Mouse (Mus musculus) bone marrow, adult 2 months (tissue): ENCODE data around the gene Prss54. TPM values are rescaled to one million over a fixed set of nuclear protein-coding genes. Genes with fewer than 3 reads are reported as not detected.

Experiments
- H3K27ac ChIP-seq: fragments of 200-500 bp; 2 replicates; pipeline ENCODE4 v1.5.1; 2012; ENCODE audit warnings: low read depth, mild to moderate bottlenecking, control low read depth, inconsistent platforms, low read length; ENCODE audit not compliant: control insufficient read depth, poor library complexity, insufficient read depth
- H3K4me1 ChIP-seq: fragments of 200-500 bp; 2 replicates; pipeline ENCODE4 v1.6.1; 2011; ENCODE audit warnings: low read length; ENCODE audit not compliant: control insufficient read depth, insufficient read depth
- H3K4me3 ChIP-seq: fragments of 200-500 bp; replicated peaks from 2 replicates; pipeline ENCODE3; 2011; ENCODE audit warnings: mild to moderate bottlenecking, low read depth, low read length, control low read depth; ENCODE audit not compliant: control insufficient read depth
- CTCF ChIP-seq: fragments of 200-500 bp; IDR thresholded peaks from 2 replicates; pipeline ENCODE4 v1.5.1; 2011; ENCODE audit warnings: low read length, control low read depth; ENCODE audit not compliant: control insufficient read depth, insufficient read depth
- POLR2A ChIP-seq: fragments of 200-500 bp; IDR thresholded peaks from 2 replicates; pipeline ENCODE4 v1.6.1; 2011; ENCODE audit warnings: low read depth, mild to moderate bottlenecking, control low read depth, low read length, borderline replicate concordance; ENCODE audit not compliant: control insufficient read depth
- WGBS: fragments of 180-500 bp; shearing (Covaris S2); methylation state at CpG from one replicate; pipeline ENCODE4 v1.1.7; 2018; 5-methylcytosine and 5-hydroxymethylcytosine counted together
- polyA plus RNA-seq: library from polyadenylated mRNA; stranded (reverse); fragments of >200 nt; gene quantifications from 2 replicates; pipeline ENCODE4 v1.2.4, GENCODE M21; 2011; ENCODE audit warnings: low replicate concordance; ENCODE audit not compliant: missing spikeins, insufficient read depth, insufficient read length

Prss54 gene
- polyA plus RNA-seq, 1 experiment = not detected

DNA sequence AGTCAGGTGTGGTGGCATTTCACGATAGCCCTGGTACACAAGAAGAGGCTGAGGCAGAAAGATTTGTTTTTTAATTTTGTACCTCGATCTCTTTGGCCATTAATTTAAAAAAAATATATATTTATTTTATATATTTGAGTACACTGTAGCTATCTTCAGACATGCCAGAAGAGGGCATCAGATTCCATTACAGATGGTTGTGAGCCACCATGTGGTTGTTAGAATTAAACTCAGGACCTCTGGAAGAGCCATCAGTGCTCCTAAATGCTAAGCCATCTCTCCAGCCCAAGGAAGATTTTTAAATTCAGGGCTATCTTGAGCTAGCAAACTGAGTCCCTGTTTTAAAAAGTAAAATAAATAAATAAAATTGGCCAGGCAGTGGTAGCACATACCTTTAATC, 26.0 kb upstream of the Prss54 start:
- no peaks in the 10 kb centered on the region for H3K4me1 ChIP-seq
- WGBS = 64% methylated on average over 2 of the region's 2 CpGs
- TF ChIP-seq POLR2A = no peak
- TF ChIP-seq CTCF = no peak
- H3K27ac ChIP-seq = no peak overlapping the region
- H3K4me3 ChIP-seq = no peak overlapping the region

DNA sequence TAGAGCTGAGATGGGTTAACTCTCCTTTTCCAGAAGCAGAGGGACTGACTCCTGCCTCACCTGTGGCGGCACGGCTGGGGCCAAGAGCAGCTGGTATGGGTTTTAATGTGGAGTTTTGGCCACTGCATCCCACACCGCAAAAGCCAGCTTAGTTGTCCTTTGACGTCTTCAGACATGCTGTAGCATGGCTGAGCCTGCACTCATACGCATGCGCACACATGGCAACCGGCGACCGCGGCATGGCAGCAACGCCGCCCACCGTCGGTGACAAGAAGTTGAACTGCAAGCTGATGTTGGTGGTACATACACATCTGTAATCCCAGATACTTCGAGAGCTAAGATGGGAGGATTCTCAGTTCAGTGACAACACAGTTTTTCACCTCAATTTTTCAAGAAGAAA, 25.2 kb upstream of the Prss54 start:
- Histone ChIP-seq H3K27ac (no peak overlapping the region), H3K4me3 (no peak overlapping the region), H3K4me1 (no peaks in the 10 kb centered on the region)
- WGBS = 80% methylated on average over 15 of the region's 15 CpGs
- TF ChIP-seq CTCF (no peak), POLR2A (no peak)

DNA sequence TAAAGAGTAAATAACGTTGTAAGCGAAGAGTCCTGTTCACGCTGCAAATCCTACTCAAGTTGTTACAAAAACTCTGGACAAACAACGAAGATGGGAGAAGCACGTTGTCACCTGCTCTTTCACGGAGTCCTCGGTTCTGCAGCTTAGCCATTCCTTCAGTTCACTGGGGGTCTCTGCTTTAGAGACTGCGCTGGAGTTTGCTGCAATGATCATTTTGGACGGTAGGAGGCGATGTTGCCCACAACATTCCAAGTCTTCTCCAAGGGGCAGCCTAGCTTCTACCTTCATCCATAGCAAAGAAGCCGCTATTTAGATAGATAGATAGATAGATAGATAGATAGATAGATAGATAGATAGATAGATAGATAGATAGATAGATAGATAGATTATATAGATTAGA, 23.7 kb upstream of the Prss54 start:
- Histone ChIP-seq H3K4me1 (no peaks in the 10 kb centered on the region), H3K4me3 (no peak overlapping the region), H3K27ac (no peak overlapping the region)
- WGBS = 20% methylated on average over 11 of the region's 11 CpGs
- peak; percentile 54 for TF ChIP-seq CTCF
- TF ChIP-seq POLR2A = no peak

DNA sequence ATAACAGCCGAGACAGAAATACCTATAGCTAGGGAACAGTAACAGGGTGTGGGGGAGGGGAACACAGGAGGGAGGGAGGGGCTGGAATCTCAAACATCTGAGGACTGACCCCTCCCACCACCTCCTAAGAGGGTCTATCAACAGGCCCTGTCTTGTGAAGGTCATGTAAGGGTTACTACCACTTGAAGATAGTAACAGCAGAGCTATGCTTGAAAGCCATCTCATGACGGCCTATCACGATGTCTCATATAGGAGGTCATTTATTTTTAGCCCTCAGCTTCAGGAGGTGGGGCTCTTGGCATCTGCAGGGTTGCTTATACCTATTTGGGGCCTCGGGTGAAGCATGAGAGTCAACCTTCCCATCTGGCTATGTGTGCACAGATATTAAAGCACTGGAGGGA, 20.7 kb upstream of the Prss54 start:
- TF ChIP-seq CTCF (no peak), POLR2A (no peak)
- Histone ChIP-seq H3K4me1 (peaks cover 4% of the 10 kb centered on the region; the same call in 1 of the 2 replicates), H3K4me3 (no peak overlapping the region), H3K27ac (no peak overlapping the region)
- 61% methylated on average over 4 of the region's 4 CpGs for WGBS

DNA sequence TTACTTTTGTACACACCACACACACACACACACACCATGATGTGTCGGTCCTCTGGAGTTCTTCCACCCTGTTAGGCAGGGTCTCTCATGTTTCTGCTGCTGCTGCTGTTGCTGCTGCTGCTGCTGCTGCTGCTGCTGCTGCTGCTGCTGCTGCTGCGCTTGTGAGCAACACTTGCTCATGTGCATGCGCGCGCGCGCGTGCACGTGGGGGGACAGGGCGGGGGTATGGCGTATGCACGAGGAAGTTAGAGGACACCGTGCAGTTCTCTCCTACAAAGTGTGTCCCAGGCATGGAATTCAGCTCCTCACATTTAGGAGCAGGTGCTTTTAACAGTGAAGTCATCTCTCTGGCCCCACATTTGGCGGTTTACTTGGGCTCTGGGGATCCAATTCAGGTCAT, 19.0 kb upstream of the Prss54 start:
- TF ChIP-seq CTCF (no peak), POLR2A (no peak)
- Histone ChIP-seq H3K4me3 (no peak overlapping the region), H3K4me1 (peaks cover 4% of the 10 kb centered on the region; the same call in 1 of the 2 replicates), H3K27ac (no peak overlapping the region; the same call in 1 of the 2 replicates)
- WGBS = 90% methylated on average over 14 of the region's 14 CpGs

DNA sequence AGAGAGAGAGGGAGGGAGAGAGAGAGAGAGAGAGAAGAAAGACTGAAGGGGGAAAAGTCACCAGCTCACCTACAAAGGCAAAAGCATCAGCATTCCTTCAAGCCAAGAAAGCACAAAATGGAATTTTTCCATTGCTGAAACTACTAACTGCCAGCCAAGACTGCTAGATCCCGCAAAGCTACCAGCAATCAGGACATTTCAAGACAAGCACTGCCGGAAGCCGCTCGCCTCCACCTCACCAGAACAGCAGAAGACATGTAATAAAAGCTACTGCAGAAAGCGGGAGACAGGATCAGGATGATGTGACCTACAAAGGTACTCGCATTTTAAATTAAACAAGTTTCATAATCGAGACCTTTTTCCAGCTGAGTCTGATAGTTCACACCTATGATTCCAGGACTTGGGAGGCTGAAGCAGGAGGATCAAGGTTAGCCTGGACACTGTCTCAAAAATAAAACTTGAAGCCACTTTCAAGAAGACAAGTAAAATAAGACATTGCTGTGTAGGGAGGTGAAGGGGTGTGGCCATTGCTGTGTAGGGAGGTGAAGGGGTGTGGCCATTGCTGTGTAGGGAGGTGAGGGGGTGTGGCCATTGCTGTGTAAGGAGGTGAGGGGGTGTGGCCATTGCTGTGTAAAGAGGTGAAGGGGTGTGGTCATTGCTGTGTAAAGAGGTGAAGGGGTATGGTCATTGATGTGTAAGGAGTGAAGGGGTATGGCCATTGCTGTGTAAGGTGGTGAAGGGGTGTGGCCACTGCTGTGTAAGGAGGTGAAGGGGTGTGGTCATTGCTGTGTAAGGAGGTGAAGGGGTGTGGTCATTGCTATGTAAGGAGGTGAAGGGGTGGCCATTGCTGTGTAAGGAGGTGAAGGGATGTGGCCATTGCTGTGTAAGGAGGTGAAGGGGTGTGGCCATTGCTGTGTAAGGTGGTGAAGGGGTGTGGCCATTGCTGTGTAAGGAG, 17.6 kb upstream of the Prss54 start:
- Histone ChIP-seq H3K4me1 (peaks cover 4% of the 10 kb centered on the region; the same call in 1 of the 2 replicates), H3K4me3 (no peak overlapping the region), H3K27ac (no peak overlapping the region)
- WGBS = 93% methylated on average over 7 of the region's 7 CpGs
- TF ChIP-seq POLR2A (no peak), CTCF (no peak)

DNA sequence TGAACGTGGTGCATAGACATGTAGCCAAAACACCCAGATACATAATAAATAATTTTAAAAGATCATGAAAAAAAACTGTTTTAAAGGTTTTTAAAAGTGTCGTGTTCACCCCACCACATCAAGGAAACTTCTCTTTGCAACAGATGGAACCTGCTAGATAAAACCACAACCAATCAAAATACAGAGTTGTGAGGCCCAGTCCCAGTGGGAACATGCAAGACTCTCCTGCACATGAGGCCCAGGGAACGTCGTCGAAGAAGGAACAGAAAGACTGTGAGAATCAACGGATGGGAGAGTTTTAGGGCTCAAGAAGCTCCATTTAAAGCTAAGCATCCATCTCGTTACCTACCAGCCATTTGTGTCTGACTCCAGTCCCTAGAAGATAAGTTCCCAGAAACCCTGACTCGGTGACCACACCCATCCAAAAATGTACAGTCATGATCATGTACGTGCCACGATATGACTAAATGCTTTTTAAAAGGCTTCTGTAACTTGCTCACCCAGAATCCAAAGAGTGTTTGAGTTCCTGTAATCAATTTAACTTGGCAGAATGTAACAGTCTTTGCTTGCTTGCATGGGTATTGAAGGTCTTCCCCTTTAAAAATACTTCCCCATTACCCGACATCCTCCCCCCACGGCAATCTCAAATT, 16.1 kb upstream of the Prss54 start:
- H3K27ac ChIP-seq = peak overlapping the region; percentile 68
- H3K4me3 ChIP-seq = no peak overlapping the region
- no peak for TF ChIP-seq CTCF
- TF ChIP-seq POLR2A = no peak
- peaks cover 4% of the 10 kb centered on the region; the same call in 1 of the 2 replicates for H3K4me1 ChIP-seq
- 12% methylated on average over 12 of the region's 12 CpGs for WGBS

DNA sequence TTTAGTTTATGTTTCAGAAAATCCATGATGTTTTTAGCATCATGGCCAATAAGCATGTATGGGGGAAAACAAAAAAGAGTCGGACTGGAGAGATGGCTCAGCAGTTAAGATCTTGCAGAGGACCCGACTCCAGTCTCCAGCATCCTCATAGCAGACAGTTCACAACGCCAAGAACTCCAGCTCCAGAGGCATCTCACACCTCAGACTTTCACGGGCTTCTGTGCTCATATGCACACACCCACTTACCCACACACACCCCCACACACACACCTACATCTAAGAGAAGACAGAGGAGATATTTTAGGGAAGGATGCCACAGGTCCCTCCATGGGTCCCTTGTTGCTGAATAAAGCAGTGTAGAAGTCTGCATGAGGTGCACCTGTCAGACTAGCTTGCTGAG, 14.4 kb upstream of the Prss54 start:
- peaks cover 4% of the 10 kb centered on the region; the same call in 1 of the 2 replicates for H3K4me1 ChIP-seq
- TF ChIP-seq POLR2A = no peak
- TF ChIP-seq CTCF = no peak
- no peak overlapping the region for H3K27ac ChIP-seq
- H3K4me3 ChIP-seq = no peak overlapping the region
- 82% methylated on average over 4 of the region's 4 CpGs for WGBS
